Mouse (Mus musculus): ENCODE results near the gene Gsc.

DNA sequence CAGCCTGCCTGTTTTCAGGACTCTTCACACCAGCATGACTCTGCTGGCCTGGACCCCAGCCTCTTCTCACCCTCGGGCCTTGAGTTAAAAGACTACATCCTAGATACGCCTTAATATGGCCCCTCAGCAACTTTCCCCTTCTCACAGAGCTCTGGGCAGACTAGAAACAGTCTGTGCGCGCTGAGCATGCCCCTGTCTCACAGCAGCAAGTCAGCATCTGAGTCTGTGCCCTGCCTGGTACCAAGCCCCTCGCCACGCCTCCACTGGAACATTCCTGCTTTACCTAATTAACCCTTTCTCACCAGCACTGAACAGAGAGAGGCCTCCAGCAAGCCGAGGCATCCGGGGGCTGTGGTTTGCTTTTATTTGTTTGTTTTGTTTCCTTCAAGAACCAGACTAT is 11.8 kb downstream of the Gsc start:
- TF ChIP-seq CTCF (IDR thresholded peaks at IDR 0.05; ENCODE audit: low read depth, low read length), result no peak
- no peak for TF ChIP-seq POLR2A (IDR thresholded peaks at IDR 0.05; ENCODE audit: extremely low read depth, insufficient read depth, low read length)
